8 mouse cellular contexts compared by ENCODE assay signal in the genomic region with DNA sequence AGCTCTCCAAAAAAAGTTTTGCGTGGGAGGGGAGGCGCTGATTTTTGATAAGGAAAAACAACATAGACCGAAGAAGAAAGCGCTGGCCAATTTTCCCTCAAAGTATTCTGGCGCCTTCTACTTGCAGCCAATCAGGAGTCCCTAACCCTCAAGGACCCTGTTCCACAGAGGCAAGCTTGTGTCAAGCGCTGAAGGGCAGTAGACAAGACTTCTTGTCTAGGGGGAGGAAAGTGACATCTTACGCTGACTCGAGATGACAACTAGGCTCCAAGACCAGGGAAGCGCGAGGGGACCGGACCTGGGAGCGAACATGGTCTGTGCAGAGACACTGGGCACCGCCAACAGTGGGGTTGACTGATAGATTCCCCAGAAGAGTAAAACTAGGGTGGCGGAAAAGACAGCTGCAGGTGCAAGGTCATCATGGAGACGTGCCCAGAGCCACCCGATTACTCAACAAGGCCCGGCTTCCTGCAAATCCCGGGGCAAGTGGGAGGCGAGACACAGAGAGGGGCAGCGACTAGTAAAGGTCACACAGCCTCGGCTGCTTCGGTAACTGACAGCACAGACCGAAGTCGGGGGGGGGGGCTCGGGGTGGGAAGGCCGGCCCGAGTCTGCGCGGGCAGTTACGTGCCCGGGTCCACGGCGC. TPM values are rescaled to one million over a fixed set of nuclear protein-coding genes. Genes with fewer than 3 reads are reported as not detected.
DNase-seq lines count a peak whose midpoint lies in the region; ATAC-seq and TF ChIP-seq lines count a peak whose summit lies in the region.

No protein-coding gene starts in this region.

- peak overlapping the region; percentile 81 for H3K9ac ChIP-seq in hindbrain, postnatal 0 days (replicated peaks; ENCODE audit: low read length)
- peak overlapping the region; percentile 87 for H3K9ac ChIP-seq in liver, embryonic 14.5 days (replicated peaks)
- H3K9ac ChIP-seq in neural tube, embryonic 12.5 days: peak overlapping the region; percentile 88

- H3K4me1 ChIP-seq in hindbrain, postnatal 0 days (ENCODE audit: insufficient read depth, low read length): peaks cover 18% of the 10 kb centered on the region
- H3K4me1 ChIP-seq in liver, embryonic 14.5 days (replicated peaks; ENCODE audit: control insufficient read depth in 2 of 2, insufficient read depth in 2 of 2, low read length in 1 of 2): peaks cover 14 to 29% of the 10 kb centered on the region in 2 experiments
- peaks cover 53% of the 10 kb centered on the region for H3K4me1 ChIP-seq in neural tube, embryonic 12.5 days

- no peak for TF ChIP-seq CTCF in hindbrain, postnatal 0 days (IDR thresholded peaks at IDR 0.05; ENCODE audit: low read depth)
- TF ChIP-seq CTCF in liver, embryonic 14.5 days (IDR thresholded peaks at IDR 0.05; ENCODE audit: low read depth): no peak

- H3K9me3 ChIP-seq in hindbrain, postnatal 0 days (ENCODE audit: low read length): no peaks in the 10 kb centered on the region
- no peaks in the 10 kb centered on the region for H3K9me3 ChIP-seq in liver, embryonic 14.5 days (ENCODE audit: control insufficient read depth, low read length)
- H3K9me3 ChIP-seq in neural tube, embryonic 12.5 days: no peaks in the 10 kb centered on the region

- no peaks in the 10 kb centered on the region for H3K27me3 ChIP-seq in hindbrain, postnatal 0 days (ENCODE audit: insufficient read depth, low read length)
- no peaks in the 10 kb centered on the region for H3K27me3 ChIP-seq in liver, embryonic 14.5 days (ENCODE audit: control insufficient read depth, insufficient read depth, low read length)
- H3K27me3 ChIP-seq in neural tube, embryonic 12.5 days (replicated peaks): no peaks in the 10 kb centered on the region

- H3K4me3 ChIP-seq in hindbrain, postnatal 0 days (ENCODE audit: low read length): peak overlapping the region; percentile 74
- H3K4me3 ChIP-seq in liver, embryonic 14.5 days (ENCODE audit: insufficient read depth in 1 of 2, low read depth in 2 of 2, low read length in 2 of 2): peak overlapping the region; percentile 77 to 92
- H3K4me3 ChIP-seq in neural tube, embryonic 12.5 days: peak overlapping the region; percentile 89

- peaks cover 21% of the 10 kb centered on the region for H3K36me3 ChIP-seq in hindbrain, postnatal 0 days (ENCODE audit: insufficient read depth, low read length)
- peaks cover 61% of the 10 kb centered on the region for H3K36me3 ChIP-seq in liver, embryonic 14.5 days (replicated peaks; ENCODE audit: control insufficient read depth, insufficient read depth, low read depth)
- peaks cover 67% of the 10 kb centered on the region for H3K36me3 ChIP-seq in neural tube, embryonic 12.5 days

- no peak; the same call in 1 of the 2 replicates for ATAC-seq in hindbrain, postnatal 0 days
- ATAC-seq in liver, embryonic 14.5 days (ENCODE audit: insufficient read depth): no peak
- ATAC-seq in neural tube, embryonic 12.5 days (ENCODE audit: low FRiP score, low read depth): no peak; the same call in 1 of the 2 replicates

- peak; percentile 40 to 41 for DNase-seq in thymus, postnatal 10 days (ENCODE audit: low spot score in 2 of 2)
- no peak for DNase-seq in thymus, postnatal 25 days
- peak; percentile 53 for DNase-seq in c-Kit-positive CD71-positive TER-119-positive erythroid progenitor cells, embryonic 14.5 days (ENCODE audit: low spot score)
- DNase-seq in gastrocnemius, adult 8-10 months (ENCODE audit: low spot score in 2 of 2): peak; percentile 43 to 64
- DNase-seq in hindbrain, postnatal 0 days (ENCODE audit: low spot score): peak; percentile 52
- peak; percentile 23 to 44 (median 35) for DNase-seq in liver, embryonic 14.5 days (ENCODE audit: low read depth in 3 of 3, low spot score in 3 of 3)
- DNase-seq in T-cell, adult 2 months (ENCODE audit: low spot score): no peak

- peak overlapping the region; percentile 98 for H3K27ac ChIP-seq in hindbrain, postnatal 0 days
- H3K27ac ChIP-seq in liver, embryonic 14.5 days: peak overlapping the region; percentile 86
- H3K27ac ChIP-seq in neural tube, embryonic 12.5 days: peak overlapping the region; percentile 69

- no peak for TF ChIP-seq EP300 in liver, embryonic 14.5 days (IDR thresholded peaks at IDR 0.05; ENCODE audit: low read depth)

- 3% methylated on average over 31 of the region's 33 CpGs for WGBS in hindbrain, postnatal 0 days
- WGBS in liver, embryonic 14.5 days (ENCODE audit: insufficient replicate concordance): under 1% methylated on average over 33 of the region's 33 CpGs
- 4% methylated on average over 33 of the region's 33 CpGs for WGBS in neural tube, embryonic 12.5 days

- peak overlapping the region; percentile 65 for H3K4me2 ChIP-seq in hindbrain, postnatal 0 days (ENCODE audit: low read depth, low read length)
- peak overlapping the region; percentile 92 for H3K4me2 ChIP-seq in liver, embryonic 14.5 days (ENCODE audit: low read depth)
- H3K4me2 ChIP-seq in neural tube, embryonic 12.5 days (replicated peaks): peak overlapping the region; percentile 74

RNA-seq across cellular contexts. Expression of a gene that starts 0.7 kb away (rescaled TPM):
- 10 to 100 TPM; 19.7 to 30.7 (median 25.9) TPM for total RNA-seq in gastrocnemius, adult 8-10 months (2022)
- 34.1 and 45.2 TPM in 2 replicates for total RNA-seq in hindbrain, postnatal 0 days (2014; rRNA removed)
- 48.4 and 52.5 TPM in 2 replicates for polyA plus RNA-seq in hindbrain, postnatal 0 days (2015; fragmentation: Nextera tagmentation; extraction: Ambion mirVana)
- polyA plus RNA-seq in liver, embryonic 14.5 days (2012; rRNA removed): 21.4 and 40.2 TPM in 2 replicates
- 16.8 and 20.0 TPM in 2 replicates for polyA plus RNA-seq in liver, embryonic 14.5 days (2014; fragmentation: Nextera tagmentation; extraction: Ambion mirVana)
- 87.1 and 90.5 TPM in 2 replicates for polyA plus RNA-seq in neural tube, embryonic 12.5 days (2016; fragmentation: Nextera tagmentation; extraction: Ambion mirVana)

RNA-seq across cellular contexts. Expression of a gene that starts 0.9 kb away (rescaled TPM):
- 10 to 100 TPM; 29.6 to 46.7 (median 37.6) TPM for total RNA-seq in gastrocnemius, adult 8-10 months (2022)
- 40.8 and 47.0 TPM in 2 replicates for total RNA-seq in hindbrain, postnatal 0 days (2014; rRNA removed)
- 71.7 and 85.0 TPM in 2 replicates for polyA plus RNA-seq in hindbrain, postnatal 0 days (2015; fragmentation: Nextera tagmentation; extraction: Ambion mirVana)
- polyA plus RNA-seq in liver, embryonic 14.5 days (2012; rRNA removed): 26.5 and 47.3 TPM in 2 replicates
- polyA plus RNA-seq in liver, embryonic 14.5 days (2014; fragmentation: Nextera tagmentation; extraction: Ambion mirVana): 22.1 and 27.1 TPM in 2 replicates
- polyA plus RNA-seq in neural tube, embryonic 12.5 days (2016; fragmentation: Nextera tagmentation; extraction: Ambion mirVana): 140 and 162 TPM in 2 replicates

RNA-seq across cellular contexts. Expression of a gene that starts 25.8 kb away (rescaled TPM):
- total RNA-seq in gastrocnemius, adult 8-10 months (2022): 100 to 1,000 TPM; 119 to 142 (median 131) TPM
- 65.8 and 79.7 TPM in 2 replicates for total RNA-seq in hindbrain, postnatal 0 days (2014; rRNA removed)
- 222 and 247 TPM in 2 replicates for polyA plus RNA-seq in hindbrain, postnatal 0 days (2015; fragmentation: Nextera tagmentation; extraction: Ambion mirVana)
- 53.4 and 84.4 TPM in 2 replicates for polyA plus RNA-seq in liver, embryonic 14.5 days (2012; rRNA removed)
- polyA plus RNA-seq in liver, embryonic 14.5 days (2014; fragmentation: Nextera tagmentation; extraction: Ambion mirVana): 183 and 186 TPM in 2 replicates
- 192 and 202 TPM in 2 replicates for polyA plus RNA-seq in neural tube, embryonic 12.5 days (2016; fragmentation: Nextera tagmentation; extraction: Ambion mirVana)

RNA-seq across cellular contexts. Expression of a gene that starts 29.5 kb away (rescaled TPM):
- total RNA-seq in gastrocnemius, adult 8-10 months (2022): 100 to 1,000 TPM; 576 to 726 (median 610) TPM
- total RNA-seq in hindbrain, postnatal 0 days (2014; rRNA removed): 939 and 1,848 TPM in 2 replicates
- 1,254 and 1,260 TPM in 2 replicates for polyA plus RNA-seq in hindbrain, postnatal 0 days (2015; fragmentation: Nextera tagmentation; extraction: Ambion mirVana)
- polyA plus RNA-seq in liver, embryonic 14.5 days (2012; rRNA removed): 1,839 and 1,886 TPM in 2 replicates
- 1,322 and 1,328 TPM in 2 replicates for polyA plus RNA-seq in liver, embryonic 14.5 days (2014; fragmentation: Nextera tagmentation; extraction: Ambion mirVana)
- polyA plus RNA-seq in neural tube, embryonic 12.5 days (2016; fragmentation: Nextera tagmentation; extraction: Ambion mirVana): 1,187 and 1,201 TPM in 2 replicates

RNA-seq across cellular contexts. Expression of a gene that starts 29.5 kb away (rescaled TPM):
- under 1 TPM; 0.31 to 0.83 (median 0.40) TPM for total RNA-seq in gastrocnemius, adult 8-10 months (2022)
- total RNA-seq in hindbrain, postnatal 0 days (2014; rRNA removed): 0.10 and 0.54 TPM in 2 replicates
- 0.37 and 0.55 TPM in 2 replicates for polyA plus RNA-seq in hindbrain, postnatal 0 days (2015; fragmentation: Nextera tagmentation; extraction: Ambion mirVana)
- polyA plus RNA-seq in liver, embryonic 14.5 days (2012; rRNA removed): 0.17 and 0.22 TPM in 2 replicates
- 0.14 TPM in 1 of 2 replicates, not detected in the other for polyA plus RNA-seq in liver, embryonic 14.5 days (2014; fragmentation: Nextera tagmentation; extraction: Ambion mirVana)
- polyA plus RNA-seq in neural tube, embryonic 12.5 days (2016; fragmentation: Nextera tagmentation; extraction: Ambion mirVana): 1.1 and 1.4 TPM in 2 replicates

Comparison
In these comparisons a context has a peak if more than half of its experiments do, and no peak if none do; other contexts are left out.
1. DNase-seq: peak in thymus, postnatal 10 days (2 of 2), c-Kit-positive CD71-positive TER-119-positive erythroid progenitor cells, embryonic 14.5 days (single experiment), gastrocnemius, adult 8-10 months (2 of 2), hindbrain, postnatal 0 days (single experiment) and liver, embryonic 14.5 days (3 of 3); none in thymus, postnatal 25 days (single experiment) and T-cell, adult 2 months (single experiment).
2. Peak in every context shown above with its lines, with median percentiles within 50 percentile points of each other: H3K27ac ChIP-seq, H3K4me2 ChIP-seq, H3K4me3 ChIP-seq and H3K9ac ChIP-seq.